Mouse (Mus musculus) CH12F3 (cell line): Measurements from ENCODE around the gene Lcn9.
"Not testable (repeated sequence)": the region's sequence is repeated elsewhere in the genome, so short reads cannot be mapped to it uniquely, and the experiment has no call there.

Experiments used
- in situ Hi-C: fragments of 300-500 bp; cut with MboI; formaldehyde crosslinking; loops from 2 replicates; pipeline ENCODE4 v1.14.3; 2020; ENCODE audit warnings: low sequenced_read_pairs

Gene Lcn9

GRCm38 (mm10) chr2:25822806-25823205, at the start of gene Lcn9:
TSS of gene Lcn9 (plus strand) at chr2:25823153.
- in situ Hi-C loops = no loop called here

- in situ Hi-C loops = no loop called here
Measured at GRCm38 (mm10) chr2:25773507-25773906, 49.4 kb upstream of the Lcn9 start.

- in situ Hi-C loops = no loop called here
Measured at GRCm38 (mm10) chr2:25774640-25775039, 48.3 kb upstream of the Lcn9 start.

- in situ Hi-C loops = no loop called here
Measured at GRCm38 (mm10) chr2:25775991-25776390, 47.0 kb upstream of the Lcn9 start.

- in situ Hi-C loops = no loop called here
Measured at GRCm38 (mm10) chr2:25776717-25777116, 46.2 kb upstream of the Lcn9 start, which contains the start of gene Lcn11. TSS of gene Lcn11 (plus strand) at chr2:25777017.

GRCm38 (mm10) chr2:25779076-25779475, 43.9 kb upstream of the Lcn9 start:
- in situ Hi-C loops = no loop called here

- in situ Hi-C loops = no loop called here
Measured at GRCm38 (mm10) chr2:25780921-25781320, 42.0 kb upstream of the Lcn9 start.

GRCm38 (mm10) chr2:25781957-25782356, 41.0 kb upstream of the Lcn9 start, which contains the start of gene Gm13539:
TSS of gene Gm13539 (plus strand) at chr2:25782257.
- in situ Hi-C loops = no loop called here

GRCm38 (mm10) chr2:25785573-25786322, 37.2 kb upstream of the Lcn9 start:
- in situ Hi-C loops = no loop called here

- in situ Hi-C loops = no loop called here
Measured at GRCm38 (mm10) chr2:25789092-25789491, 33.9 kb upstream of the Lcn9 start.

- in situ Hi-C loops = no loop called here
Measured at GRCm38 (mm10) chr2:25797635-25798034, 25.3 kb upstream of the Lcn9 start.

GRCm38 (mm10) chr2:25798065-25798464, 24.9 kb upstream of the Lcn9 start:
- in situ Hi-C loops = no loop called here

- in situ Hi-C loops = no loop called here
Measured at GRCm38 (mm10) chr2:25811711-25812110, 11.2 kb upstream of the Lcn9 start.

GRCm38 (mm10) chr2:25813364-25813763, 9.6 kb upstream of the Lcn9 start:
- in situ Hi-C loops = no loop called here

GRCm38 (mm10) chr2:25815748-25816147, 7.2 kb upstream of the Lcn9 start, which contains the start of gene Glt6d1:
TSS of gene Glt6d1 (minus strand) at chr2:25815848.
- in situ Hi-C loops = not testable (repeated sequence)

GRCm38 (mm10) chr2:25824751-25825150, 1.8 kb downstream of the Lcn9 start:
- in situ Hi-C loops = no loop called here

GRCm38 (mm10) chr2:25828344-25828947, 5.5 kb downstream of the Lcn9 start:
- in situ Hi-C loops = no loop called here

GRCm38 (mm10) chr2:25830786-25831185, 7.8 kb downstream of the Lcn9 start:
- in situ Hi-C loops = no loop called here

- in situ Hi-C loops = no loop called here
Measured at GRCm38 (mm10) chr2:25836291-25836690, 13.3 kb downstream of the Lcn9 start.

- in situ Hi-C loops = no loop called here
Measured at GRCm38 (mm10) chr2:25842161-25842560, 19.2 kb downstream of the Lcn9 start.

GRCm38 (mm10) chr2:25842758-25843157, 19.8 kb downstream of the Lcn9 start:
- in situ Hi-C loops = no loop called here

- in situ Hi-C loops = no loop called here
Measured at GRCm38 (mm10) chr2:25844097-25844496, 21.1 kb downstream of the Lcn9 start.
